Mouse (Mus musculus): ENCODE measurements around the gene Dpep3. TPM values are rescaled to one million over a fixed set of nuclear protein-coding genes. Genes with fewer than 3 reads are reported as not detected.
A peak's percentile ranks its signal among the peaks of the same experiment; 100 is the strongest.

The Dpep3 gene
- polyA plus RNA-seq, 1 experiment: 0.30 TPM

- WGBS: 88% methylated on average over 11 of the region's 11 CpGs
- no peak overlapping the region for H3K4me3 ChIP-seq (replicated peaks; ENCODE audit: extremely low read depth, low read depth, low read length)
- H3K4me1 ChIP-seq (ENCODE audit: control insufficient read depth, insufficient read depth, low read length): no peaks in the 10 kb centered on the region
- TF ChIP-seq CTCF (IDR thresholded peaks at IDR 0.05; ENCODE audit: insufficient read depth, low read length) (no peak), POLR2A (IDR thresholded peaks at IDR 0.05; ENCODE audit: borderline replicate concordance, extremely low read depth, low read depth, low read length) (no peak)
- DNase-seq: no peak
Measured at GRCm38 (mm10) chr8:105942026-105942425, 37.2 kb downstream of the Dpep3 start.

- Histone ChIP-seq H3K4me3 (replicated peaks; ENCODE audit: extremely low read depth, low read depth, low read length) (peak within 1 kb of the TSS; percentile 93), H3K4me1 (ENCODE audit: control insufficient read depth, insufficient read depth, low read length) (peaks cover 4% of the 10 kb centered on the region)
- TF ChIP-seq CTCF (IDR thresholded peaks at IDR 0.05; ENCODE audit: insufficient read depth, low read length): no peak
- no peak for TF ChIP-seq POLR2A (IDR thresholded peaks at IDR 0.05; ENCODE audit: borderline replicate concordance, extremely low read depth, low read depth, low read length)
- WGBS: 4% methylated on average over 4 of the region's 4 CpGs
- DNase-seq: no peak
Measured at GRCm38 (mm10) chr8:105938306-105938669, 40.9 kb downstream of the Dpep3 start, which contains the start of gene Psmb10. Psmb10 (minus strand) TSS chr8:105938444.

GRCm38 (mm10) chr8:105937496-105938305, 41.5 kb downstream of the Dpep3 start:
- H3K4me3 ChIP-seq (replicated peaks; ENCODE audit: extremely low read depth, low read depth, low read length): peak overlapping the region; percentile 93
- peaks cover 4% of the 10 kb centered on the region for H3K4me1 ChIP-seq (ENCODE audit: control insufficient read depth, insufficient read depth, low read length)
- TF ChIP-seq POLR2A (IDR thresholded peaks at IDR 0.05; ENCODE audit: borderline replicate concordance, extremely low read depth, low read depth, low read length): peak; percentile 67; the same call in 1 of the 2 replicates
- no peak for TF ChIP-seq CTCF (IDR thresholded peaks at IDR 0.05; ENCODE audit: insufficient read depth, low read length)
- WGBS: under 1% methylated on average over 33 of the region's 33 CpGs
- DNase-seq: peak; percentile 60

GRCm38 (mm10) chr8:105936866-105937475, 42.3 kb downstream of the Dpep3 start:
- DNase-seq: peak; percentile 87
- H3K4me3 ChIP-seq (replicated peaks; ENCODE audit: extremely low read depth, low read depth, low read length): peak overlapping the region; percentile 93
- H3K4me1 ChIP-seq (ENCODE audit: control insufficient read depth, insufficient read depth, low read length): peaks cover 4% of the 10 kb centered on the region
- TF ChIP-seq CTCF (IDR thresholded peaks at IDR 0.05; ENCODE audit: insufficient read depth, low read length): no peak
- TF ChIP-seq POLR2A (IDR thresholded peaks at IDR 0.05; ENCODE audit: borderline replicate concordance, extremely low read depth, low read depth, low read length): peak; percentile 72
- 1% methylated on average over 30 of the region's 30 CpGs for WGBS

GRCm38 (mm10) chr8:105935863-105936603, 43.2 kb downstream of the Dpep3 start:
- H3K4me1 ChIP-seq (ENCODE audit: control insufficient read depth, insufficient read depth, low read length): peaks cover 4% of the 10 kb centered on the region
- 36% methylated on average over 7 of the region's 7 CpGs for WGBS
- TF ChIP-seq CTCF (IDR thresholded peaks at IDR 0.05; ENCODE audit: insufficient read depth, low read length) (no peak), POLR2A (IDR thresholded peaks at IDR 0.05; ENCODE audit: borderline replicate concordance, extremely low read depth, low read depth, low read length) (no peak)
- no peak overlapping the region for H3K4me3 ChIP-seq (replicated peaks; ENCODE audit: extremely low read depth, low read depth, low read length)
- DNase-seq: no peak

- WGBS: 62% methylated on average over 6 of the region's 6 CpGs
- no peak for TF ChIP-seq CTCF (IDR thresholded peaks at IDR 0.05; ENCODE audit: insufficient read depth, low read length)
- TF ChIP-seq POLR2A (IDR thresholded peaks at IDR 0.05; ENCODE audit: borderline replicate concordance, extremely low read depth, low read depth, low read length): no peak
- Histone ChIP-seq H3K4me1 (ENCODE audit: control insufficient read depth, insufficient read depth, low read length) (peaks cover 4% of the 10 kb centered on the region), H3K4me3 (replicated peaks; ENCODE audit: extremely low read depth, low read depth, low read length) (no peak overlapping the region)
- DNase-seq: no peak
Measured at GRCm38 (mm10) chr8:105935105-105935504, 44.1 kb downstream of the Dpep3 start.

- no peak within 1 kb of the TSS for H3K4me3 ChIP-seq (replicated peaks; ENCODE audit: extremely low read depth, low read depth, low read length)
- peaks cover 4% of the 10 kb centered on the region for H3K4me1 ChIP-seq (ENCODE audit: control insufficient read depth, insufficient read depth, low read length)
- WGBS: 87% methylated on average over 2 of the region's 2 CpGs
- TF ChIP-seq POLR2A (IDR thresholded peaks at IDR 0.05; ENCODE audit: borderline replicate concordance, extremely low read depth, low read depth, low read length) (no peak), CTCF (IDR thresholded peaks at IDR 0.05; ENCODE audit: insufficient read depth, low read length) (no peak)
- DNase-seq: no peak
Measured at GRCm38 (mm10) chr8:105933762-105934161, 45.5 kb downstream of the Dpep3 start, which contains the start of gene Ctrl. Ctrl (minus strand) TSS chr8:105933862.

- TF ChIP-seq CTCF (IDR thresholded peaks at IDR 0.05; ENCODE audit: insufficient read depth, low read length): no peak
- no peak for TF ChIP-seq POLR2A (IDR thresholded peaks at IDR 0.05; ENCODE audit: borderline replicate concordance, extremely low read depth, low read depth, low read length)
- whole genome bisulfite sequencing: 88% methylated on average over 11 of the region's 11 CpGs
- DNase-seq: no peak
Measured at GRCm38 (mm10) chr8:105932525-105932924, 46.7 kb downstream of the Dpep3 start.

GRCm38 (mm10) chr8:105931271-105931670, 48.0 kb downstream of the Dpep3 start:
- no peak for DNase-seq
- no peak for TF ChIP-seq CTCF (IDR thresholded peaks at IDR 0.05; ENCODE audit: insufficient read depth, low read length)
- no peak for TF ChIP-seq POLR2A (IDR thresholded peaks at IDR 0.05; ENCODE audit: borderline replicate concordance, extremely low read depth, low read depth, low read length)

More at GRCm38 (mm10) chr8:105932525-105932924, 46.7 kb downstream of the Dpep3 start:
- no peak overlapping the region for H3K4me3 ChIP-seq (replicated peaks; ENCODE audit: extremely low read depth, low read depth, low read length)
- H3K4me1 ChIP-seq (ENCODE audit: control insufficient read depth, insufficient read depth, low read length): peaks cover 4% of the 10 kb centered on the region

More at GRCm38 (mm10) chr8:105931271-105931670, 48.0 kb downstream of the Dpep3 start:
- WGBS: 97% methylated on average over 3 of the region's 3 CpGs
- Histone ChIP-seq H3K4me1 (ENCODE audit: control insufficient read depth, insufficient read depth, low read length) (no peaks in the 10 kb centered on the region), H3K4me3 (replicated peaks; ENCODE audit: extremely low read depth, low read depth, low read length) (no peak overlapping the region)

Measured in lung, adult 2 months (tissue).